Mouse (Mus musculus): Measurements from ENCODE around the gene Atf6. TPM values are rescaled to one million over a fixed set of nuclear protein-coding genes. Genes with fewer than 3 reads are reported as not detected.

The Atf6 gene
- polyA plus RNA-seq, 1 experiment, result 23.7 TPM

DNA sequence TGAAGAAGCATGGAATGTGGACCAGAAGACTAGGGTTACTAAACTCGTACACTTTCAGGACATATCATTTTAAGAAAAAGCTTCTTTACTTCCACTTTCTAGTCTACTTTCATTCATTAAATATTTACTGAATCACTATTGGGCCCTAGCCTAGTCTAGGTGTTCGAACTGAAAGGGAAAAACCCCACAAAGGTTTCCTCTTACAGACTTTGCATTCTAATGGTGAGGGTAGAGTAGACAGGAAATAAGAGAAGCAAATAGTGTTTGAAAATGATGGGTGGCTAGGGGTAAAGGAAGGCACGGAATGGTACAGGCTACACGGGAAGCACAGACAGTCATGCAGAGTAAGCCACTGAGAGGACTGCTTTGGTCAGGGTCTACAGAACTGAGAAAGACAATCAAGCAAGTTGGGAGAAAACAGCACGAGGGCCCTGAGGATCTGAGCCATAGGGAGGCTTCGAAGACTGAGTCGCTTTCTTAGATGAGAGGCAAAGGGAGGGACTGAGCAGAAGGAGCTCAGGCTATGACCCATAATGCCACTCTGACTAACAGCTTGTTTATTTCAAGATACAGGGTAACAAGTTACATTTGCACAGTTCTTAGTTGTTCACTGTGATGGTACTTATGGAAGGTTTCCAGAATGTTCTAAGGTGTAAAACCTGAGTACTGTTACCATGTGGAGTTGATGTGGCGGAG lies 138.2 kb downstream of the Atf6 start:
- TF ChIP-seq CTCF (IDR thresholded peaks at IDR 0.05; ENCODE audit: low read depth, low read length) (no peak), EP300 (IDR thresholded peaks at IDR 0.05; ENCODE audit: insufficient read depth, low read depth, low read length) (no peak), POLR2A (IDR thresholded peaks at IDR 0.05; ENCODE audit: insufficient read depth, low read length) (no peak)

DNA sequence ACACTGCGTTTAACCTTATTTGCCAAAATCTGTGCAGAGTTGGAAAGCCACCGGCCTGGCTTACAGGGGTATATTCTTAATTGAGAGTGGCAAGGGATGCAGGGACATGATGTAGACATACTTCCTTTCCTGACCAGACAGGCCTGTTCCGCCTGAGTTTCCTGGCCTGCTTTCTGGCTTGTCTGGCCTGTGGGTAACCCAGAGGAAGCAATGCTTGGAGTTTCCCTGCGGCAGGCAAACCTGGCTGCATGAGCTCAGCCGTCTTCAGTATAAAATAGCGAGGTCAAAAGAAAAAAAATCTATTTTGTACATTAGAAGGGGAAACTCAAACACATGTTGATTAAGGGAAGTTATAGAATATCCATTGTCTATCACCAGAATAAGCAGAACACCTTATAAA lies 139.0 kb downstream of the Atf6 start:
- no peaks in the 10 kb centered on the region for H3K9me3 ChIP-seq (replicated peaks; ENCODE audit: control insufficient read depth, insufficient read depth, low read length, poor library complexity, severe bottlenecking)
- 0 out of 2 replicates have a peak, but pooled peaks cover under 1% of the 10 kb centered on the region for H3K36me3 ChIP-seq (ENCODE audit: control insufficient read depth, insufficient read depth, low read length, poor library complexity, severe bottlenecking)
- no peaks in the 10 kb centered on the region for H3K27me3 ChIP-seq (ENCODE audit: control insufficient read depth, insufficient read depth, low read length, poor library complexity, severe bottlenecking)
- no peak overlapping the region for H3K27ac ChIP-seq (ENCODE audit: insufficient read depth, low read length)
- no peaks in the 10 kb centered on the region for H3K4me1 ChIP-seq (ENCODE audit: control insufficient read depth, insufficient read depth, low read length)
- no peak for TF ChIP-seq CTCF (IDR thresholded peaks at IDR 0.05; ENCODE audit: low read depth, low read length)
- no peak for TF ChIP-seq POLR2A (IDR thresholded peaks at IDR 0.05; ENCODE audit: insufficient read depth, low read length)
- TF ChIP-seq EP300 (IDR thresholded peaks at IDR 0.05; ENCODE audit: insufficient read depth, low read depth, low read length), result no peak
- H3K9ac ChIP-seq (ENCODE audit: low read depth, poor library complexity, severe bottlenecking), result no peak overlapping the region
- H3K4me3 ChIP-seq (ENCODE audit: low read depth, low read length), result no peak overlapping the region

More for the DNA sequence above, 138.2 kb downstream of the Atf6 start:
- peaks cover 3% of the 10 kb centered on the region; the same call in 1 of the 2 replicates for H3K36me3 ChIP-seq (ENCODE audit: control insufficient read depth, insufficient read depth, low read length, poor library complexity, severe bottlenecking)
- H3K27ac ChIP-seq (ENCODE audit: insufficient read depth, low read length), result no peak overlapping the region
- no peaks in the 10 kb centered on the region for H3K27me3 ChIP-seq (ENCODE audit: control insufficient read depth, insufficient read depth, low read length, poor library complexity, severe bottlenecking)
- H3K9me3 ChIP-seq (replicated peaks; ENCODE audit: control insufficient read depth, insufficient read depth, low read length, poor library complexity, severe bottlenecking), result no peaks in the 10 kb centered on the region
- no peaks in the 10 kb centered on the region for H3K4me1 ChIP-seq (ENCODE audit: control insufficient read depth, insufficient read depth, low read length)
- H3K4me3 ChIP-seq (ENCODE audit: low read depth, low read length), result no peak overlapping the region
- H3K9ac ChIP-seq (ENCODE audit: low read depth, poor library complexity, severe bottlenecking), result no peak overlapping the region

DNA sequence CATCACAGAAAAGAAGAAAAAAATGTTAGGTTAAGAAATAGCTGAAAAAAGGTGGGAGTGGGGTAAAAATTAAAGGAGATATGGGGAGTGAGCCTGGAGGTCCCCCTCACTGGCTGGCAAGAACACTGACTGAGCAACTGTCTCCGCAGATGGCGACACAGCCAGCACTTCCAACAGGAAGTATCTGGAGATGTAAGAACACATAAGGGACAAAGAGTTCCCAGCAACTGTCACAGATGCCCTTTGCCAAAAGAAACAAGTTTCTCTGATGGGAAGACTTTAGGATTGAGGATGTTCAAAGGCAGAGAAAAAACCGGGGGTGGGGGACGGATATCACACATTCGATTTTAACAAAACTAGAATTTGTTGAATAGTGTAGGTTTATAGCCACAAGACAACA lies 146.0 kb downstream of the Atf6 start:
- no peak overlapping the region for H3K9ac ChIP-seq (ENCODE audit: low read depth, poor library complexity, severe bottlenecking)
- TF ChIP-seq POLR2A (IDR thresholded peaks at IDR 0.05; ENCODE audit: insufficient read depth, low read length) (no peak), EP300 (IDR thresholded peaks at IDR 0.05; ENCODE audit: insufficient read depth, low read depth, low read length) (no peak), CTCF (IDR thresholded peaks at IDR 0.05; ENCODE audit: low read depth, low read length) (no peak)
- no peak overlapping the region for H3K4me3 ChIP-seq (ENCODE audit: low read depth, low read length)
- no peak overlapping the region for H3K27ac ChIP-seq (ENCODE audit: insufficient read depth, low read length)
- H3K9me3 ChIP-seq (replicated peaks; ENCODE audit: control insufficient read depth, insufficient read depth, low read length, poor library complexity, severe bottlenecking), result no peaks in the 10 kb centered on the region
- no peaks in the 10 kb centered on the region for H3K27me3 ChIP-seq (ENCODE audit: control insufficient read depth, insufficient read depth, low read length, poor library complexity, severe bottlenecking)
- H3K36me3 ChIP-seq (ENCODE audit: control insufficient read depth, insufficient read depth, low read length, poor library complexity, severe bottlenecking), result no peaks in the 10 kb centered on the region
- no peaks in the 10 kb centered on the region for H3K4me1 ChIP-seq (ENCODE audit: control insufficient read depth, insufficient read depth, low read length)

DNA sequence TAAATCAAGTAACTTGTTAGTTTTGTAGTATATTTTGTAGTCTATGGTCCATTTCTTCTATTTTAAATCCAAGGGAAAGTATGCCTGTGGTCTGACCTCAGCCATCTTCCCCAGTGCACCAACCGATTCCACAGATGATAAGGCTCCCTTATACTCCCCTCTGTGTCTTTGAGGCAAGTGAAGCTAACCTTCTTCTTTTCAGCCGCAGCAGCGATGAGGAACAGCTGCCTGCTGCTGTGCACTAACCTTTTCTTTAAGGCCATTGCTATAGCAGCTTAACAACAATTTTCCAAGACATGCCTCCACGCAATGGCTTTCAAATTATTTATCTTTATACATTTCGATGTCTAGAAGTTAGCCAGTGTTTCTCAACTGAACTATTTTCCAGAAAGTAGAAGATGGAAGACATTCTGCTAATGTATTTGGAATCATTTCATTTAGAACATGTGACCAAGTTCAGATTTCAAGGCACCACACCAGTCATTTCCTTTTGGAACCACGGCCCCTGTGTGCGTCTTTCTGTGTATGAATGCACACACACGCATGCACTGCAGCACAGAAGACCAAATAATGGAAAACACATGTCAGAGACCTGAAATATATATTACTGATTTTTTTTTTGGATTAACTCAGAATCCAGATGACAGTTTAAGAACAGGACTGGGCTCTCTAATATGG lies 149.3 kb downstream of the Atf6 start:
- no peak overlapping the region for H3K27ac ChIP-seq (ENCODE audit: insufficient read depth, low read length)
- H3K36me3 ChIP-seq (ENCODE audit: control insufficient read depth, insufficient read depth, low read length, poor library complexity, severe bottlenecking), result no peaks in the 10 kb centered on the region

DNA sequence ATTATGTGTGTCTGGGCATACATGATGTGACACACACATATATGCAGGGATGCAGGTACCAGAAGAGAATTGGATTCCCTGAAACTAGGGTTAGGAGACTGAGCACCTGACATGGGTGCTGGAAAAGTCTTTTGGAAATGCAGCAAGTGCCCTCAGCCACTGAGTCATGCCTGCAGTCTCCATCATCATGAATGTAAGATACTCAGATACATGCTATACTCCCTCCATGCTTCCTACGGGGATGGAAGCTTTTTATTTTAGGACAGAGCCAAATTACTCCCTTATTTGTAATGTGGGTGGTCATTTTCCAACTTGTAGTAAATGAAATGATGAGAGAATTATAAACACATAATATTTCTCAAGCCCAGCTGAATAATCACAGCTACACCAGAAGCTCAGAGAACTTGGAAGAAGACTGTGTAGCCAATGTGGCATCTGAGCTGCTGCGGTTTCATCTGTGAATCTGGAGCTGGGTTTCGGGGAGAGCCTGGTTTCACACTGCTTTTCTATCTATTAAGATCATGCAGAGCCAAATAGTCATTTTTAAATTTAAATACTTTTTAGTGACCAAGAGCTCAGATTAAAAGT lies 150.2 kb downstream of the Atf6 start:
- Histone ChIP-seq H3K27me3 (ENCODE audit: control insufficient read depth, insufficient read depth, low read length, poor library complexity, severe bottlenecking) (no peaks in the 10 kb centered on the region), H3K9ac (ENCODE audit: low read depth, poor library complexity, severe bottlenecking) (no peak overlapping the region), H3K36me3 (ENCODE audit: control insufficient read depth, insufficient read depth, low read length, poor library complexity, severe bottlenecking) (no peaks in the 10 kb centered on the region), H3K27ac (ENCODE audit: insufficient read depth, low read length) (no peak overlapping the region), H3K4me1 (ENCODE audit: control insufficient read depth, insufficient read depth, low read length) (no peaks in the 10 kb centered on the region), H3K9me3 (replicated peaks; ENCODE audit: control insufficient read depth, insufficient read depth, low read length, poor library complexity, severe bottlenecking) (no peaks in the 10 kb centered on the region), H3K4me3 (ENCODE audit: low read depth, low read length) (no peak overlapping the region)
- TF ChIP-seq POLR2A (IDR thresholded peaks at IDR 0.05; ENCODE audit: insufficient read depth, low read length) (no peak), EP300 (IDR thresholded peaks at IDR 0.05; ENCODE audit: insufficient read depth, low read depth, low read length) (no peak), CTCF (IDR thresholded peaks at IDR 0.05; ENCODE audit: low read depth, low read length) (no peak)

More for the DNA sequence above, 149.3 kb downstream of the Atf6 start:
- TF ChIP-seq POLR2A (IDR thresholded peaks at IDR 0.05; ENCODE audit: insufficient read depth, low read length), result no peak
- TF ChIP-seq EP300 (IDR thresholded peaks at IDR 0.05; ENCODE audit: insufficient read depth, low read depth, low read length), result no peak
- no peak for TF ChIP-seq CTCF (IDR thresholded peaks at IDR 0.05; ENCODE audit: low read depth, low read length)
- no peak overlapping the region for H3K4me3 ChIP-seq (ENCODE audit: low read depth, low read length)
- no peak overlapping the region for H3K9ac ChIP-seq (ENCODE audit: low read depth, poor library complexity, severe bottlenecking)
- no peaks in the 10 kb centered on the region for H3K27me3 ChIP-seq (ENCODE audit: control insufficient read depth, insufficient read depth, low read length, poor library complexity, severe bottlenecking)
- H3K9me3 ChIP-seq (replicated peaks; ENCODE audit: control insufficient read depth, insufficient read depth, low read length, poor library complexity, severe bottlenecking), result no peaks in the 10 kb centered on the region
- H3K4me1 ChIP-seq (ENCODE audit: control insufficient read depth, insufficient read depth, low read length), result no peaks in the 10 kb centered on the region

DNA sequence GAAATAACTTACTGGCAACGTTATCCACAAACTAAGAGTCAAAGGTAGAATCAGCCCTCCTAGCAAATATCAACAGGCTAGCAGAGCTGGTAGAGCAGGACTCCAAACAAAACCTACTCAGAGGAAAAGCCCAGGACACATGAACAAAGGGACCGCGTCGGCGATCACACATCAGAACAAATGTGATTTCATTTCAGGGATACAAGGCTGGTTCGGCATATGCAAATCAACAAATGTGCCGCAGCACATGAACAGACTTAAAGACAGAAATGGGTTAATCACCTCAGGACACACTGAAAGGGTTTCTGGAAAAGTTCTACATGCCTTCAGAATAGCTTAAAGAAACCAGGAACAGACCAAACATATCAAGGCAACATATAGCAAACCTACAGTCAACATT lies 155.8 kb downstream of the Atf6 start:
- Histone ChIP-seq H3K27me3 (ENCODE audit: control insufficient read depth, insufficient read depth, low read length, poor library complexity, severe bottlenecking) (no peaks in the 10 kb centered on the region), H3K4me3 (ENCODE audit: low read depth, low read length) (no peak overlapping the region), H3K4me1 (ENCODE audit: control insufficient read depth, insufficient read depth, low read length) (no peaks in the 10 kb centered on the region), H3K27ac (ENCODE audit: insufficient read depth, low read length) (no peak overlapping the region), H3K9ac (ENCODE audit: low read depth, poor library complexity, severe bottlenecking) (no peak overlapping the region), H3K36me3 (ENCODE audit: control insufficient read depth, insufficient read depth, low read length, poor library complexity, severe bottlenecking) (no peaks in the 10 kb centered on the region), H3K9me3 (replicated peaks; ENCODE audit: control insufficient read depth, insufficient read depth, low read length, poor library complexity, severe bottlenecking) (no peaks in the 10 kb centered on the region)
- no peak for TF ChIP-seq EP300 (IDR thresholded peaks at IDR 0.05; ENCODE audit: insufficient read depth, low read depth, low read length)
- no peak for TF ChIP-seq CTCF (IDR thresholded peaks at IDR 0.05; ENCODE audit: low read depth, low read length)
- no peak for TF ChIP-seq POLR2A (IDR thresholded peaks at IDR 0.05; ENCODE audit: insufficient read depth, low read length)
